Mouse (Mus musculus) heart, postnatal 0 days (tissue): ENCODE results near the gene Itk. TPM values are rescaled to one million over a fixed set of nuclear protein-coding genes. Genes with fewer than 3 reads are reported as not detected.
"Not testable (repeated sequence)": the region's sequence is repeated elsewhere in the genome, so short reads cannot be mapped to it uniquely, and the experiment has no call there.

ENCODE experiments used
- ATAC-seq: fragments of 200-750 bp; cut with Nextera tagmentation; 2 replicates; pipeline ENCODE4 v1.8.0; 2017; ENCODE audit warnings: low read depth, moderate number of reproducible peaks, moderate library complexity; ENCODE audit not compliant: insufficient read depth
- DNase-seq: peaks from one replicate; pipeline ENCODE4 v3.0.0-alpha.2; 2016; ENCODE audit warnings: low spot score
- H3K27ac ChIP-seq: fragments of 300-500 bp; sonication (generic); 2 replicates; pipeline ENCODE4 v1.5.1; 2014; ENCODE audit warnings: low read depth, mild to moderate bottlenecking
- H3K27me3 ChIP-seq: fragments of 300-500 bp; sonication (generic); 2 replicates; pipeline ENCODE4 v1.6.1; 2014; ENCODE audit warnings: low read length, mixed read lengths; ENCODE audit not compliant: control insufficient read depth, insufficient read depth
- H3K36me3 ChIP-seq: fragments of 300-500 bp; sonication (generic); replicated peaks from 2 replicates; pipeline ENCODE4 v1.6.1; 2014; ENCODE audit warnings: low read length, mixed read lengths; ENCODE audit not compliant: control insufficient read depth, insufficient read depth
- H3K4me1 ChIP-seq: fragments of 300-500 bp; sonication (generic); 2 replicates; pipeline ENCODE4 v1.6.1; 2014; ENCODE audit warnings: antibody characterized with exemption; ENCODE audit not compliant: control insufficient read depth, insufficient read depth
- H3K4me2 ChIP-seq: fragments of 300-500 bp; sonication (generic); 2 replicates; pipeline ENCODE4 v1.6.1; 2014; ENCODE audit warnings: low read depth, mild to moderate bottlenecking, low read length, moderate library complexity
- H3K4me3 ChIP-seq: fragments of 300-500 bp; sonication (generic); 2 replicates; pipeline ENCODE4 v1.5.1; 2014; ENCODE audit warnings: low read depth, low read length
- H3K9ac ChIP-seq: fragments of 300-500 bp; sonication (generic); replicated peaks from 2 replicates; pipeline ENCODE4 v1.6.1; 2014; ENCODE audit warnings: low read depth, low read length, mixed read lengths
- H3K9me3 ChIP-seq: fragments of 300-500 bp; sonication (generic); replicated peaks from 2 replicates; pipeline ENCODE4 v1.6.1; 2016; ENCODE audit warnings: low read length; ENCODE audit not compliant: control insufficient read depth
- CTCF ChIP-seq: IDR thresholded peaks from 2 replicates; pipeline ENCODE4 v1.5.1; 2016; ENCODE audit warnings: antibody characterized with exemption, control low read depth, low read depth
- EP300 ChIP-seq: IDR thresholded peaks from 2 replicates; pipeline ENCODE4 v1.6.1; 2016; ENCODE audit warnings: antibody characterized with exemption, low read depth
- WGBS: fragments of 180-500 bp; shearing (Covaris S2); extraction: QIAGEN DNeasy Blood & Tissue Kit; methylation state at CpG from one replicate; pipeline ENCODE4 v1.1.7; 2014; 5-methylcytosine and 5-hydroxymethylcytosine counted together
- polyA plus RNA-seq: library from polyadenylated mRNA; unstranded; fragments of >200 nt; fragmentation: Nextera tagmentation; extraction: Ambion mirVana; gene quantifications from 2 replicates; pipeline ENCODE4 v1.2.1, GENCODE M21; 2015
- total RNA-seq: library from RNA; depleted of rRNA; stranded (reverse); fragments of >200 nt; gene quantifications from 2 replicates; pipeline ENCODE4 v1.2.3, GENCODE M21; 2014; ENCODE audit warnings: low replicate concordance

Gene Itk
- total and polyA plus RNA-seq, 2 experiments from 2014 or later, result not detected

GRCm38 (mm10) chr11:46430123-46430522, 40.8 kb upstream of the Itk start:
- 67% methylated on average over 2 of the region's 2 CpGs for WGBS
- Histone ChIP-seq H3K4me1 (no peaks in the 10 kb centered on the region), H3K9ac (no peak overlapping the region), H3K27ac (no peak overlapping the region), H3K36me3 (no peaks in the 10 kb centered on the region), H3K4me3 (no peak overlapping the region), H3K9me3 (no peaks in the 10 kb centered on the region), H3K27me3 (no peaks in the 10 kb centered on the region), H3K4me2 (no peak overlapping the region)
- DNase-seq, result no peak
- TF ChIP-seq CTCF (no peak), EP300 (no peak)
- ATAC-seq, result no peak

GRCm38 (mm10) chr11:46428131-46428530, 38.8 kb upstream of the Itk start:
- H3K27ac ChIP-seq, H3K9me3 ChIP-seq, ATAC-seq, H3K27me3 ChIP-seq, H3K9ac ChIP-seq, H3K36me3 ChIP-seq, H3K4me1 ChIP-seq, DNase-seq, H3K4me2 ChIP-seq, H3K4me3 ChIP-seq: not testable (repeated sequence)
- 34% methylated on average over 4 of the region's 4 CpGs for WGBS

GRCm38 (mm10) chr11:46421086-46421888, 32.0 kb upstream of the Itk start:
- Histone ChIP-seq H3K36me3 (no peaks in the 10 kb centered on the region), H3K27me3 (no peaks in the 10 kb centered on the region), H3K4me1 (no peaks in the 10 kb centered on the region), H3K4me2 (no peak overlapping the region), H3K27ac (peak overlapping the region; percentile 25; the same call in 1 of the 2 replicates), H3K4me3 (no peak overlapping the region), H3K9me3 (no peaks in the 10 kb centered on the region), H3K9ac (no peak overlapping the region)
- TF ChIP-seq EP300, result no peak
- no peak for TF ChIP-seq CTCF
- no peak for DNase-seq
- ATAC-seq, result no peak
- WGBS, result 65% methylated on average over 8 of the region's 8 CpGs

- no peaks in the 10 kb centered on the region for H3K36me3 ChIP-seq
- ATAC-seq (no peak), DNase-seq (no peak)
- no peak overlapping the region for H3K4me3 ChIP-seq
- no peak for TF ChIP-seq EP300
- no peak for TF ChIP-seq CTCF
- no peaks in the 10 kb centered on the region for H3K4me1 ChIP-seq
- H3K9me3 ChIP-seq, result no peaks in the 10 kb centered on the region
- H3K4me2 ChIP-seq, result no peak overlapping the region
- 78% methylated on average over 5 of the region's 5 CpGs for WGBS
- H3K27ac ChIP-seq, result no peak overlapping the region
- H3K27me3 ChIP-seq, result no peaks in the 10 kb centered on the region
- H3K9ac ChIP-seq, result no peak overlapping the region
Observed at GRCm38 (mm10) chr11:46418860-46419259, 29.5 kb upstream of the Itk start.

DNA sequence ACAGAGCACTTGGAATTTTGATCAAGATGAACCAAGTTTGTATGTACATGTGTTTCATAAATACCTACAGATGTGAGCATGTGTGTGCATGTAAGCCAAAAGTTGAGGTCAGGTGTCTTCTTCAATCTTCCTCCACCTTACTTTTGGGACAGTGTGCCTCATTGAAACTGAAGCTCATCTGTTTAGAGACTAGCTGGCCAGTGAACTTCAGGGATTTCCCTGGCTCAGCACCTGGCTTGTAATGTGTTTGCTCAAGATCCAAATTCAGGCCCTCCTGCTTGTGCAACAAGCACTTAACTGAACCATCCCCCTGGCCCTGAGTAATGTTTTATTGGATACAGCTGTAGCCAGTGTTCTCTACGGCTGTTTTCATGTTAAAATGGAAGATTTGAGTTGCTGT, 29.1 kb upstream of the Itk start:
- no peak overlapping the region for H3K27ac ChIP-seq
- H3K9ac ChIP-seq, result no peak overlapping the region
- ATAC-seq (no peak), DNase-seq (no peak)
- no peaks in the 10 kb centered on the region for H3K4me1 ChIP-seq
- no peak overlapping the region for H3K4me3 ChIP-seq
- H3K9me3 ChIP-seq, result no peaks in the 10 kb centered on the region
- no peaks in the 10 kb centered on the region for H3K27me3 ChIP-seq
- no peaks in the 10 kb centered on the region for H3K36me3 ChIP-seq
- H3K4me2 ChIP-seq, result no peak overlapping the region
- TF ChIP-seq CTCF (no peak), EP300 (no peak)
- 83% methylated on average over 1 of the region's 1 CpGs for whole genome bisulfite sequencing

DNA sequence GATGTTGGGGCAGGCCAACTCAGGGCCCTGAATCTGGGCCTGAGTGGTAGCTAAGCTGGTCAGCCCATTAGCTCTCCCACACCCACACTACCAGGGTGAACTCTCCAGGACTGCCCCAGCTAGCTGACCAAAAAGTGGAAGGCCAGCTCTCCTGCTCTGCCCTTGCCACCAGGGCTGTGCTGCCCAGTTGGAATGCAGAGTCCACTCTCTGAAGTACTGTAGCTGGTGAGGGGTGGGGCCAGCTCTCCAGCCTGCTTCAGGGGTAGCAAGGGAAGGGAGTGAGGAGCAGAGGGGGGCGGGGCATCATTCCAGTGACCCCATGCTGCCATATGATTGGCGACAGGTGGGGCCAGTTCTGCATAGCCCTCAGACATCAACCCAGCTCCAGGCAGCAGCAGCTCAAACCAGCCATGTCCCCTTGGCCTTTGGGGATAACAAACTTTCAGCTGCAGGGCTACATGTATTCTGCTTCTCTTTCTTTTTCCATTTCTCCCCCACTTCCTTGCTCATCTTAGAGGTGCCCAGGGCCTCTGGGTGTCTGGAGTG, 20.8 kb upstream of the Itk start:
- no peaks in the 10 kb centered on the region for H3K36me3 ChIP-seq
- 36% methylated on average over 2 of the region's 2 CpGs for whole genome bisulfite sequencing
- H3K27ac ChIP-seq, result no peak overlapping the region
- no peak overlapping the region for H3K4me2 ChIP-seq
- H3K9ac ChIP-seq, result no peak overlapping the region
- DNase-seq (no peak), ATAC-seq (no peak)
- H3K4me1 ChIP-seq, result no peaks in the 10 kb centered on the region
- TF ChIP-seq CTCF (no peak), EP300 (no peak)
- no peaks in the 10 kb centered on the region for H3K9me3 ChIP-seq
- no peak overlapping the region for H3K4me3 ChIP-seq
- no peaks in the 10 kb centered on the region for H3K27me3 ChIP-seq
